Mouse (Mus musculus): Measurements from ENCODE around the gene Erich6b. TPM values are rescaled to one million over a fixed set of nuclear protein-coding genes. Genes with fewer than 3 reads are reported as not detected.

The Erich6b gene
- total RNA-seq, 2 experiments from 2014 or later = not detected

DNA sequence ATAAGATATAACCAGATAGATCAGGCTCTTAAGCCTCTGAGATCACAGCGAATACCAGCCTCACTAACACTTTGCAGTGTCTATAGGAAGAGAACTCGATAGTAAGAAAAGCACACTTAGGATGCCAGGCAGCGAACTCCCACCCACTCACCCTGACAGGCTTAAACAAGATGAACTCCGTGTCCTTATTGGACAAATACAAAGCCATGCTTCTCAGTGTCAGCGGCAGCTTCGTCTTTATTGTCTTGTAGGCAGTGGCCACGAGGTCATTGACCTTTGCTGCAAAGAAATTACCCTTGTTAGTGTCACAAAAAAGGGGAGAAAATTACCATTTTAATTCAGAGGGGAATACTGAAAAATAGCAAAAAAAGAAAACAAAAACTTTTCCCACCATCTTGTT is 65.7 kb downstream of the Erich6b start:
- no peak for DNase-seq (ENCODE audit: low spot score)

DNA sequence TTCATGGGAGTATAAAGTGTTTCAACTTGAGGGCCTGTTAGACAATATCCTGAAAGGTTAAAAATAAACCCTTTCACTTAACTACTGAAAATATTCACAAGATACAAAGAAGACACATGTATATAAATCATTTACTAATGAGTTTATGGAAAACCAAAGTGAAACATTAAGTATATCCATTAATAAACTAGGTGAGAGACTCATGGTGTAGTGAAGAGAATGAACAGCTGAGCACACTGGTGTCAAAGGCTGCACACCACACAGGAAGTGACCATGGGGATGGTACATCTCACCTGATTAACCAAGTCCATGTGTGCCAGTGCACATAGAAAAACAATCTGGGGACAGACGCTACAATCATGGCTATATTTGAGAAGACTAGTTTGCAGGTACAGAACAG is 66.9 kb downstream of the Erich6b start:
- DNase-seq (ENCODE audit: low spot score) = no peak

DNA sequence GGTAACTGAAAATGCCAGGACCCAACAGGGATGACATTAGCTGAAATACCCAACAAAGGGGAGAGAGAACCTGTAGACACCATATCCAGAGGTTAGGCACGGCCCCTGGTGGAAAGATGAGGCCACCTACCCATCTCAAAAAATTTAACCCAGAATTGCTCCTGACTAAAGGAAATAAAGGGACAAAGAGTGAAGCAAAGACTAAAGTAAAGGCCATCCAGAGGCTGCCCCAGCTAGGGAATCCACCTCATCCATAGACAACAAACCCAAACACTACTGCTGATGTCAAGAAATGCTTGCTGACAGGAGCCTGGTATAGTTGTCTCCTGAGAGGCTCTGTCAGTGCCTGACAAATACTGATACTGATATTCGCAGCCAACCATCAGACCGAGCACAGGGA is 69.7 kb downstream of the Erich6b start:
- no peak for DNase-seq (ENCODE audit: low spot score)

DNA sequence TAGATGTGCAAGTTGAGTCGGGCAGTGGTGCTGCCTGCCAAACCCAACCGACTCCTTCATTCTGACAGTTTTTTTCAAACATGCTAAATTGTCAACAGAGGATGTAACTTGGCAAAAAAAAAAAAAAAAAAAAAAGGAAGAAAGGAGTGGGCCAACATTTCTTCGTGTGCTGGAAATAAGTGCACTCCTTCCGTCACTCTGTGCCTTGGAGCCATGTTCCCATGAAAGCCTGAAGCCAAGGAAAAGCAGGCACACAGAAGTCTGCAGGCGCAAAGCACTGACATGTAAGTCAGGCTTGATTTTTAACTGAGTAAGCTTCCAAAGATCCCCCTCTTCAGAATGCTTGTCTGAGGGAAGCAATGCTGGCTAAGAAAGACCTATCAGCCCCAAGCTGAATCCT is 70.6 kb downstream of the Erich6b start:
- DNase-seq (ENCODE audit: low spot score) = no peak

DNA sequence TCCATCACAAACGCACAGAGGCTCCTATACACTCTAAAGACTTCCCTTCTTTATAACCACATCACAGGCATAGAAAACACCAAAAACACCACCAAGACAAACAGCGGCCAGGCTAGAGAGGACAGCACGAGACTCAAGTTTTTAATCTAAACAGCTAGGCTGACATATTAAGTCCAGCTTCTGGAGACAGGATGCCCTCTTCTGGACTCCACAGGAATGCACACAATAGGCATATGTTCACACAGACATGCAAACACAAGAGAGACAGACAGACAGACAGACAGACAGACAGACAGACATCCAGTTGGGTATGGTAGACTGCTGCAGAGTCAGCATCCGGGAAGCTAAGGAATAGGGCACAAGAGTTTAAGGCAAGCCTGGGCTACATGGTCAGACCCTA is 71.6 kb downstream of the Erich6b start:
- DNase-seq (ENCODE audit: low spot score) = no peak

DNA sequence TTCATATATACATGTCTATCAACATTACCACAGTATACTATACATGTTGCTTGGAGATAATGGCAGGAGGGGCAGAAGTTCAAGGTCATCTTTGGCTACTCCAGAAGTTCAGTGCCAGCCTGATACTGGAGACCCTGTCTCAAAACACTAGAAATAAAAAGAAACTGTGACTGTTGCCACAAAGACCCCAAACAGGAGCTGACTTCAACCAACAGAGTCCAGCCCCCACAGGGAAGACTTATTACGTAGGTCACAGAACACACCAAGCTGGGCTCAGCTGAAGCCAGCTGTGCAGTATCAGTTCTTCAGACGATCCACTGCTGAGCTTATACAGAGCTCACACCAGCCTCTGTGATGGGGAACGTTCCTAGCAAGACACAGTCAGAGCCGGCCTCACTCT is 74.4 kb downstream of the Erich6b start:
- no peak for DNase-seq (ENCODE audit: low spot score)

Other genes starting within 250 kb of the Erich6b start
- not detected for gene Siah3, start 186.3 kb upstream of the Erich6b start, total RNA-seq (2021)
- gene Spert, start 49.1 kb upstream of the Erich6b start, total RNA-seq (2021) = not detected
- gene Cog3, start 112.3 kb downstream of the Erich6b start, total RNA-seq (2021) = 1 to 10 TPM; 7.3 to 8.1 TPM
- 1 to 10 TPM; 6.6 to 9.2 TPM for gene Slc25a30, start 144.8 kb downstream of the Erich6b start, total RNA-seq (2021)
- gene Tpt1, start 202.8 kb downstream of the Erich6b start, total RNA-seq (2021) = 1,000 to 10,000 TPM; 3,564 to 3,853 TPM